Mouse (Mus musculus) hindbrain, embryonic 12.5 days (tissue): ENCODE measurements around the gene Lhfpl1. TPM values are rescaled to one million over a fixed set of nuclear protein-coding genes. Genes with fewer than 3 reads are reported as not detected.
"Not testable (repeated sequence)": the region's sequence is repeated elsewhere in the genome, so short reads cannot be mapped to it uniquely, and the experiment has no call there.

Experiments used
- ATAC-seq: fragments of 200-750 bp; cut with Nextera tagmentation; 2 replicates; pipeline ENCODE4 v1.8.0; 2017; ENCODE audit warnings: moderate TSS enrichment; ENCODE audit not compliant: low FRiP score
- H3K27ac ChIP-seq: fragments of 300-500 bp; sonication (generic); 2 replicates; pipeline ENCODE4 v1.5.1; 2016; ENCODE audit warnings: mild to moderate bottlenecking
- H3K27me3 ChIP-seq: fragments of 300-500 bp; sonication (generic); 2 replicates; pipeline ENCODE4 v1.6.1; 2016; ENCODE audit warnings: mild to moderate bottlenecking
- H3K36me3 ChIP-seq: fragments of 300-500 bp; sonication (generic); 2 replicates; pipeline ENCODE4 v1.6.1; 2016; ENCODE audit warnings: mild to moderate bottlenecking
- H3K4me1 ChIP-seq: fragments of 300-500 bp; sonication (generic); 2 replicates; pipeline ENCODE4 v1.6.1; 2016
- H3K4me2 ChIP-seq: fragments of 300-500 bp; sonication (generic); replicated peaks from 2 replicates; pipeline ENCODE4 v1.6.1; 2016; ENCODE audit warnings: mild to moderate bottlenecking
- H3K4me3 ChIP-seq: fragments of 300-500 bp; sonication (generic); 2 replicates; pipeline ENCODE4 v1.5.1; 2016; ENCODE audit warnings: mild to moderate bottlenecking
- H3K9ac ChIP-seq: fragments of 300-500 bp; sonication (generic); 2 replicates; pipeline ENCODE4 v1.6.1; 2016; ENCODE audit warnings: mild to moderate bottlenecking, moderate library complexity
- H3K9me3 ChIP-seq: fragments of 300-500 bp; sonication (generic); replicated peaks from 2 replicates; pipeline ENCODE4 v1.6.1; 2016; ENCODE audit warnings: mild to moderate bottlenecking
- WGBS: fragments of 180-500 bp; shearing (Covaris S2); methylation state at CpG from one replicate; pipeline ENCODE4 v1.1.7; 2016; 5-methylcytosine and 5-hydroxymethylcytosine counted together
- polyA plus RNA-seq: library from polyadenylated mRNA; unstranded; fragments of >200 nt; fragmentation: Nextera tagmentation; extraction: Ambion mirVana; gene quantifications from 2 replicates; pipeline ENCODE4 v1.2.1, GENCODE M21; 2016

Lhfpl1 gene
- polyA plus RNA-seq, result 0.40 and 0.65 TPM in 2 replicates

GRCm38 (mm10) chrX:145348377-145349203 lies at the start of gene Lhfpl1:
Lhfpl1 (minus strand) TSS chrX:145349089.
- ATAC-seq, result no peak
- no peak within 1 kb of the TSS for H3K4me3 ChIP-seq
- H3K27me3 ChIP-seq, result no peaks in the 10 kb centered on the region
- H3K36me3 ChIP-seq, result no peaks in the 10 kb centered on the region
- no peak within 1 kb of the TSS for H3K27ac ChIP-seq
- H3K9ac ChIP-seq, result no peak within 1 kb of the TSS
- no peaks in the 10 kb centered on the region for H3K9me3 ChIP-seq
- H3K4me1 ChIP-seq, result no peaks in the 10 kb centered on the region
- 44% methylated on average over 7 of the region's 7 CpGs for WGBS
- H3K4me2 ChIP-seq, result no peak within 1 kb of the TSS

DNA sequence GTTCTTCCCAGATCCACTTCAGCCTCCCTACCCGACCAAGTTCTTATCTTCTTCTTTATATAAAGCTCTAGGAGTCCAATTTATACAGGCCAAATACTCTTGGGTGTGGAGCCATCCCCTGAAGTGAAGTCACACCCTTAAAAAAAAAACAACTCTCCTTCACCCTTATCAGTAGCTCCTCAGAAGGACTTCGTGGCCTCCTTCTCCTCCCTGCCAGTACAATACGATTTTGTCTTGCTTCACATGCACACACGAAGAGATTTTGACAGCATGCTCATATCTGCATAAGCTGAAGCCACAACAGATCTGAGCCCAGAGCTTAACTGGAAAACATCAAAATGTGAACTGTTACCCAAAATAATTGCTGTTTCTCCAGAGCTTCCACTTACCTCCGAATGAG lies 22.9 kb upstream of the Lhfpl1 start:
- no peak overlapping the region for H3K4me3 ChIP-seq
- H3K4me1 ChIP-seq, result no peaks in the 10 kb centered on the region
- WGBS, result 73% methylated on average over 5 of the region's 5 CpGs
- H3K36me3 ChIP-seq, result no peaks in the 10 kb centered on the region
- ATAC-seq, result no peak
- H3K27me3 ChIP-seq, result no peaks in the 10 kb centered on the region
- H3K27ac ChIP-seq, result no peak overlapping the region
- no peaks in the 10 kb centered on the region for H3K9me3 ChIP-seq
- no peak overlapping the region for H3K9ac ChIP-seq
- H3K4me2 ChIP-seq, result no peak overlapping the region

DNA sequence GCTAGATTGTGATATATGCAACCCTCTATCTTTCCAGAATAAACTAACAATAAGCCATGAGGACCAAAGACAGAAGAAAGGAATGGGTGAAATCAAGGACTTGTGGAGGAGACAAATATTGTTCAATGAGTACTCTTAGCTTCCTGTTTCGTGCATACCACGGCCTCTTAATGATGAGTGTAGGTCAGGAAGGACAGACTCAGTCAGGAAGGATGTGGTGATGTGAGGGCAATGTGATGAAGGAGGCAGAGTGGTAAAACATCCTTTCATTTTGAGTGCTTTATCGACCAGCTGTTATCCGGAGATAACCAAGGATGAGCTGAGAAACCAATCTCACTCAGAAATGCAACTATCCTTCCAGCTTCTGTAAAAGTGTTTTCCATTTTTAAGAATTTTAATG lies 13.6 kb upstream of the Lhfpl1 start:
- H3K36me3 ChIP-seq, result no peaks in the 10 kb centered on the region
- 86% methylated on average over 4 of the region's 4 CpGs for WGBS
- H3K9ac ChIP-seq, result no peak overlapping the region
- H3K27me3 ChIP-seq, result no peaks in the 10 kb centered on the region
- H3K4me3 ChIP-seq, result no peak overlapping the region
- no peaks in the 10 kb centered on the region for H3K4me1 ChIP-seq
- no peak overlapping the region for H3K4me2 ChIP-seq
- H3K9me3 ChIP-seq, result no peaks in the 10 kb centered on the region
- H3K27ac ChIP-seq, result no peak overlapping the region
- no peak for ATAC-seq

DNA sequence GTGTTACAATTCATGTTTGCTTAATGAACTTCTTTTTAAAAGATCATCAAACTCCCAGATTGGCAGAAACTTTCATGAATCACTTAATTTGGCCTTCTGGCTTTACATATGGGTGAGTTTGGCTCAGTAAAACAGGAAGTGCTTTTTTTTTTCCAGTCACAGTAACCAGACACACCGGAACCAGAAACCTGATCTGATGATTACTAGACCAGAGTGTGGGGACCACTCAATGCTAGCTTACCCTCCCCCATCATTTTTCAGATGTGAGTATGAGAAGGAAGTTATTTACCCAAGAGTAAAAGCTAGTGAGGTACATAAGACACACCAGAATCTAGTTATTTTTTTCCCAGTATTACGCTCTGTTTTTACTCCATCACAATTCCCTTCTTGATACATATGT lies 6.5 kb downstream of the Lhfpl1 start:
- H3K27ac ChIP-seq, result no peak overlapping the region
- no peaks in the 10 kb centered on the region for H3K9me3 ChIP-seq
- no peaks in the 10 kb centered on the region for H3K36me3 ChIP-seq
- H3K4me3 ChIP-seq, result no peak overlapping the region
- ATAC-seq, result no peak
- H3K27me3 ChIP-seq, result no peaks in the 10 kb centered on the region
- H3K4me1 ChIP-seq, result no peaks in the 10 kb centered on the region
- H3K9ac ChIP-seq, result no peak overlapping the region
- no peak overlapping the region for H3K4me2 ChIP-seq
- 69% methylated on average over 2 of the region's 2 CpGs for WGBS

DNA sequence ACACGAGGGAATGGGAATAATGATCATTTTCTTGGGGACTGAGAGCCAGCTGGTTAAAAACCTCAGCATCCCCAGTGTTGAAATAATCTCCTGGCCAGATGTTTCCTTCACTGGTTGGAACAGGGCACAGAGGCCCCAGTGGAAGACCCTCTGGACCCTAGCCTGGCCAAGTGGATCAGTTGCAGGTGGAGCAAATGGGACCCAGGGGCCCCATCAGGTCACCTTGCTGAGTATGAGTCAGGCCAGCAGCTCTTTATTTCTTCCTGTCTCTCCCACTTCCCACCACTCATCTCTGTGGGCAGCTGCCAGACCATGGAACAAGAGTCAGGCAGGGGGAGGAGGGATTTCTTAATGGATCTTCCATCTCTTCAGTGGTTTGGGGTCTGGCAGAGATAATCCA lies 12.7 kb downstream of the Lhfpl1 start:
- H3K36me3 ChIP-seq, result no peaks in the 10 kb centered on the region
- no peaks in the 10 kb centered on the region for H3K4me1 ChIP-seq
- H3K9me3 ChIP-seq, result no peaks in the 10 kb centered on the region
- no peak overlapping the region for H3K4me2 ChIP-seq
- no peaks in the 10 kb centered on the region for H3K27me3 ChIP-seq
- H3K4me3 ChIP-seq, result no peak overlapping the region
- no peak for ATAC-seq
- H3K9ac ChIP-seq, result no peak overlapping the region
- H3K27ac ChIP-seq, result no peak overlapping the region
- WGBS, result 68% methylated on average over 1 of the region's 1 CpGs

DNA sequence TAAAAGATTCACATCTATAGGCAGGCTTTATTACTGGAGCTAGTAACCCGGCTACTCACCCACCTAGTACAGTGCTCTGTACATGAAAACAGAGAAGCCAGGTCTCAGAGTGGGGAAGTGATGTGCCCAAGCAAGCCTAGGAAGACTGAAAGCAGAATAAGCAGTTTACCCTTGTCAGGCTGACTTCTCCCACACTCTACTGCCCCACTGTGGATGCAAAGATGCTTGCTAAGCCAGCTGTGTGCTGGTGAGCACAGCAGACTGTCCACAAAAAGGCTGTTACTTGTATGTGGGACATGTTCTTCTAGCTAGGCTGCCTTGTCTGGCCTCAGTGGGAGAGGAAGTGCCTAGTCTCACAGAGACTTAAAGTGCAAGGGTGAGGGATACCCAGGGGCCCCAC lies 40.3 kb downstream of the Lhfpl1 start:
- Histone ChIP-seq H3K4me1 (no peaks in the 10 kb centered on the region), H3K4me2 (no peak overlapping the region), H3K4me3 (no peak overlapping the region), H3K9ac (no peak overlapping the region), H3K27me3 (no peaks in the 10 kb centered on the region), H3K27ac (no peak overlapping the region), H3K9me3 (no peaks in the 10 kb centered on the region), H3K36me3 (no peaks in the 10 kb centered on the region)
- ATAC-seq, result no peak
- WGBS, result 77% methylated on average over 1 of the region's 1 CpGs

DNA sequence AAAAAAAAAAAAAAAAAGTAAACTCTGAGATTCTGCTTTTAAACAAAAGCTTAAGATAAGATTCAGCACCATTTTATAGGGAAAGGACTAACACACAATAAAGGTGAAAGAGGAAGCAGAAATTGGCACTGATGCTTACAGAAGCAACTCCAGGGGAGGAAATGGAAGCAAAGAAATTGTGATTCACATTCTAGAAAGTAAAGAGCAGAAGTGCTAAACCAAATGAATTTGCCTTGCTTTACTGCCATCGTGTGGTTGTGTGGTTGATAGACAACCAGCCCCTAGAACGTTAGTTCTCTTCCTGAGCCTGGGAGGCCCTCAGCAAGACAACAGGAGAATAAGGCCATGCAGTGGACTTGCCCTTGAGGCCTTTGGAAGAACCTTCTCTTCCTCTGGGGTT lies 41.7 kb downstream of the Lhfpl1 start:
- Histone ChIP-seq H3K27me3 (no peaks in the 10 kb centered on the region), H3K4me3 (no peak overlapping the region), H3K4me2 (no peak overlapping the region), H3K9me3 (no peaks in the 10 kb centered on the region), H3K36me3 (no peaks in the 10 kb centered on the region), H3K9ac (no peak overlapping the region), H3K4me1 (no peaks in the 10 kb centered on the region), H3K27ac (no peak overlapping the region)
- 24% methylated on average over 2 of the region's 2 CpGs for WGBS
- ATAC-seq, result no peak

- H3K9me3 ChIP-seq, H3K4me3 ChIP-seq, H3K9ac ChIP-seq, H3K4me2 ChIP-seq, H3K27ac ChIP-seq, H3K27me3 ChIP-seq, ATAC-seq, H3K4me1 ChIP-seq, H3K36me3 ChIP-seq: not testable (repeated sequence)
Measured at GRCm38 (mm10) chrX:145300232-145300631, 48.7 kb downstream of the Lhfpl1 start.

DNA sequence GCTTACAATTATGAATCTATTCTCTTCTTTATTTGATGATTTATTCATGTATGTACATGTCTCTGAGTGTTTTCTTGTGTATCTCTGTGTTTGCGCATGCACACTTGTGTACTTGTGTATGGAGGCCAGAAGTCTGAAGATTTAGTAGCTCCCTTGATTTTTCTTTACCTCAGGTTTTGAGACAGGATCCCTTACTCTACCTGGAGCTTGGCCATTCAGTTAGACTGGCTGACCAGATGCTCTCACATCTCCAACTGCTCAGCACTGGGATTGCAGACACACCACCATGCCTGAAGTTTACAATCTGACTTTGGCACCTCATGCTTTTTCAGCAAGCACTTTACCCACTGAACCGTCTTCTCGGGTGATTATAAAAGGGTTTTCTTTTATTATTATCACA lies 76.7 kb downstream of the Lhfpl1 start:
- Histone ChIP-seq H3K27me3 (no peaks in the 10 kb centered on the region), H3K9me3 (no peaks in the 10 kb centered on the region), H3K27ac (no peak overlapping the region), H3K9ac (no peak overlapping the region), H3K36me3 (no peaks in the 10 kb centered on the region), H3K4me1 (no peaks in the 10 kb centered on the region), H3K4me3 (no peak overlapping the region), H3K4me2 (no peak overlapping the region)
- no peak for ATAC-seq
- 81% methylated on average over 3 of the region's 3 CpGs for WGBS

DNA sequence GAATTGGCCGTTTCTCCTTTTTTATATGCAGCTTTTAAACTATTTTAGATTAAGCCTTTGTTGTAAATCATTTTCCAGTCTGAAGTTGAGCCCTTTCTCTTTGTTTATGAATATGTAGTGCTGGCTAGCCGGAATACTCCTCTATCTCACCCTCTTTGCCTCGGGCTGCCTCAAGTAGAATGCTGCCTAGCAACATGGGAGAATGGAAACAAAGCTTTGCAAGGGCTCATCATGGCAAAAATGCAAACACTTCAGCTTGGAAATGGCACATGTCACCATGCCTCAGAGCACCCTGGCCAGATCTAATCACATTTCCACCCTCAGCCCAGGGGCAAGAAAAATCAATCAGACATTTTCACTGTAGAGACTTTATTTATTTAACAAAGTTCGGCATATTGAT lies 77.1 kb downstream of the Lhfpl1 start:
- no peak overlapping the region for H3K27ac ChIP-seq
- ATAC-seq, result peak; percentile 48; the same call in 1 of the 2 replicates

DNA sequence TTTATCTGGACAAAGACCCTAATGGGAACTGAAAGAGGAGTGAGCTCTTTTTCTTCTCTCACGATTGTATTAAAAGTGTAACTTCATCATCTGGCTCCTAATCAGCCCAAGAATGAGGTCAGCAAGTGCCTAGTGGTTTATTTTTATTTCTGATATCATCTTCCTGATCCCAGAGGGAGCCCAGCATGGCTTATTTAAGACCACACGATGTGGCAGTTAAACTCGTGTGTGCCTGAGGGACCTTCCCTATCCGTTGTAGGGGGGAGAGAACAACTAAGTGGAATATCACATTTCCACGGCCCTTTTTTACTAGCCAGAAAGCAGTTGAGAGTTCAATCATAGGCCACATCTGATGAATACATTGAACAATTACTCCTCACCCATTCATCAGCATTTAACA lies 87.1 kb downstream of the Lhfpl1 start:
- Histone ChIP-seq H3K36me3 (no peaks in the 10 kb centered on the region), H3K27me3 (no peaks in the 10 kb centered on the region), H3K27ac (no peak overlapping the region), H3K4me2 (no peak overlapping the region), H3K4me1 (no peaks in the 10 kb centered on the region), H3K9me3 (no peaks in the 10 kb centered on the region), H3K4me3 (no peak overlapping the region), H3K9ac (no peak overlapping the region)
- no peak for ATAC-seq
- WGBS, result 59% methylated on average over 5 of the region's 5 CpGs

More for the DNA sequence above, 77.1 kb downstream of the Lhfpl1 start:
- Histone ChIP-seq H3K9ac (no peak overlapping the region), H3K36me3 (no peaks in the 10 kb centered on the region), H3K27me3 (no peaks in the 10 kb centered on the region), H3K4me1 (no peaks in the 10 kb centered on the region), H3K4me3 (no peak overlapping the region), H3K9me3 (no peaks in the 10 kb centered on the region), H3K4me2 (no peak overlapping the region)
- WGBS, result 53% methylated on average over 4 of the region's 4 CpGs
